Mouse (Mus musculus): ENCODE results near the gene Commd6. TPM values are rescaled to one million over a fixed set of nuclear protein-coding genes. Genes with fewer than 3 reads are reported as not detected.

The Commd6 gene
- 11.2 and 11.3 TPM in 2 replicates for polyA plus RNA-seq (2012; rRNA removed; ENCODE audit: low replicate concordance)

GRCm38 (mm10) chr14:101640153-101640843 lies at the start of gene Commd6:
Gene Commd6 (minus strand): TSS chr14:101640686.

DNA sequence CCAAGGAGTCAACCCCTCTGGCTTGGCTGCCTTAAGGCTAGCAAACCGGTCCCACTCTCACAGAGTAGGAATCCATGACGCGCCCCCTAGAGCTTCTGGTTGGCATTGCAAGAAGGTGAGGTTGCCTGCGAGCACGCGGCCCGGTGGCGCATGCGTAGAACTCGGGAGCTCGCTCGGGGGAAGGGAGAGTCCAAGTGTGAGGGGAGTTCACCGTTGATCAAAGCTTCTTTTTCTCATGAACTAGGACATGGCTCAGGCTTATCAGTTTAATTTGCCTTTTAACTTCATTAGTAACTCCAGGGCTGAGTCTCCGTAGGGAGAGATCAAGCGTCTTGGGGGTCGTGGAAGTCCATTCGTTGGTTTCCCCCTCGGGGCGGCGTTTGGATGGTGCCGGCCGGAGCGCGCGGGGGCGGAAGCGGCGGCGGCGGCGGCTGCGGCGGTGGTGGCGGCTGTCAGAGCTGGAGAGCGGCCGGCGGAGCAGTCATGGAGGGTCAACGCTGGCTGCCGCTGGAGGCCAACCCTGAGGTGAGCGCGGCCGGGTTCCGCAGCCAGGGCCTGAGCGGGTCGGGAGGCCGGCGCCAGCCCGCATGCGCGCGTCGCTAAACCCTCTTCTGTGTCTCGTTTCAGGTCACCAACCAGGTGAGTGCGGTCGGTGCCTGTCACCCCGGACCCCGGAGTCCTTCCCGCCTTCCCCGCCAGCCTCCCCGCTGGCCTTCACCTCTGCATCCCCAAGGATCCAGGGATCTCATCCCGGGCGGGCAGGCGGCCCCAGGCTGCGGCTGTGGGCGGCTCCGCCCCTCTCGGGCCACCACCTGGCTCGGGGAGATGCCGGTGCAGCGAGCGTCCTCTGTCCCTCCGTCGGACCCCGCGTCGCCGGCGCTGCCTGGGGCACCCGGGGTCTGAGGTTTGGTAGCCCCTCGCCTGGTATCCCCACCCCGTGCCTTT lies 13.4 kb upstream of the Commd6 start, which contains the start of gene Uchl3:
Uchl3 (plus strand) TSS at position 387 of the 945 bp plus-strand sequence.

GRCm38 (mm10) chr14:101608519-101609368 lies 31.7 kb downstream of the Commd6 start, which contains the start of gene Tbc1d4:
Gene Tbc1d4 (minus strand): TSS chr14:101609191.

Other genes starting within 250 kb of the Commd6 start
- 0.64 and 2.5 TPM in 2 replicates for gene Tbc1d4, start 31.5 kb downstream of the Commd6 start, polyA plus RNA-seq (2012; rRNA removed; ENCODE audit: low replicate concordance)
- 2.6 and 4.2 TPM in 2 replicates for gene Uchl3, start 13.3 kb upstream of the Commd6 start, polyA plus RNA-seq (2012; rRNA removed; ENCODE audit: low replicate concordance)
- 0.51 and 2.2 TPM in 2 replicates for gene Gm9922, start 89.1 kb upstream of the Commd6 start, polyA plus RNA-seq (2012; rRNA removed; ENCODE audit: low replicate concordance)
- gene Lmo7, start 89.3 kb upstream of the Commd6 start, polyA plus RNA-seq (2012; rRNA removed; ENCODE audit: low replicate concordance), result 102 and 159 TPM in 2 replicates